Mouse (Mus musculus) bone marrow macrophage, adult 2 months (primary cell): Measurements from ENCODE around the gene Blcap.

Experiments used
- CTCF ChIP-seq: IDR thresholded peaks from 2 replicates; pipeline ENCODE4 v1.5.1; 2012; ENCODE audit warnings: low read depth, mild to moderate bottlenecking, low read length, moderate library complexity
- POLR2A ChIP-seq: IDR thresholded peaks from 2 replicates; pipeline ENCODE4 v1.6.1; 2012; ENCODE audit warnings: mild to moderate bottlenecking, low read depth, low read length, borderline replicate concordance

DNA sequence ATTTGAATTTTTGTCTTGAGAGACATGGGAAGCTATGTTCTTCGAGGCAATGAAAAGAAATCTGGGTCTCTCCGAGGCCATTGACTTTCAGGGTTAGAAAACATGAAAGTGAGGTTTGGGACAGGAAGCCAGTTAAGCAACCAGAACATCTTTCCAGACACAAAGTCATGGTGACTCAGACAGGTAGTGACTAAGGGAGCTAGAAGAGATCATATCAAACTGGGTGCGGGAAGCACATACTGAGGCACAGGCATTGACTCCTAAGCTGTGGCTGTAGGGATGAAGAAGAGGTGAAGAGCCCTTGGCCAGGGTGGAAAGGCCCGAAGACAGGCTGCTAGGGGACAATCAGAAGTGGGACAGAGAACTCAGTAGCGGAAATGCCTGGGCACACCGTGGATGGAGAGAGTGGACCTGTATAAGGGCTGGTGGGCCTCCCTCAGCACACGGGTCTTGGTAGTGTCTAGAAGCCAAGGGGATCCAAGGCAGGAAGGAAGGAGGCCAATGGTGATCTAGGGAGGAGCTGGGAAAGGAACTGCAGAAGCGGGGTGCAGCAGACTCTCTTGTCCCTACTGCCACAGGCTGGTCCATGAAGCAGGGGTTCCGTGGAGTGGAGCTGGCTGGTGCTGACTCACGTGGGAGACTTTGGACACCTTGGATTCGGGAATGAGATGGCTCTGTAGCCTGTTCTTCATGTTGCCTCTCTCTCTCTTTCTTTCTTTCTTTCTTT lies 3.7 kb downstream of the Blcap start:
- TF ChIP-seq CTCF = no peak
- TF ChIP-seq POLR2A = no peak
